Mouse (Mus musculus) neural tube, embryonic 14.5 days (tissue): ENCODE results near the gene Fancc. TPM values are rescaled to one million over a fixed set of nuclear protein-coding genes. Genes with fewer than 3 reads are reported as not detected.
A peak's percentile ranks its signal among the peaks of the same experiment; 100 is the strongest.

Source experiments
- ATAC-seq: fragments of 200-750 bp; cut with Nextera tagmentation; 2 replicates; pipeline ENCODE4 v1.8.0; 2017; ENCODE audit warnings: low read depth, mild to moderate bottlenecking, moderate TSS enrichment, moderate library complexity
- H3K27ac ChIP-seq: fragments of 300-500 bp; sonication (generic); 2 replicates; pipeline ENCODE4 v1.5.1; 2014; ENCODE audit warnings: low read depth, mild to moderate bottlenecking, control low read depth, low read length, moderate library complexity, mixed read lengths
- H3K27me3 ChIP-seq: fragments of 300-500 bp; sonication (generic); 2 replicates; pipeline ENCODE4 v1.6.1; 2014; ENCODE audit warnings: low read length; ENCODE audit not compliant: control insufficient read depth, insufficient read depth
- H3K36me3 ChIP-seq: fragments of 300-500 bp; sonication (generic); 2 replicates; pipeline ENCODE4 v1.6.1; 2014; ENCODE audit warnings: low read length, mixed read lengths; ENCODE audit not compliant: control insufficient read depth, insufficient read depth
- H3K4me1 ChIP-seq: fragments of 300-500 bp; sonication (generic); 2 replicates; pipeline ENCODE4 v1.6.1; 2014; ENCODE audit warnings: low read length; ENCODE audit not compliant: control insufficient read depth, insufficient read depth
- H3K4me2 ChIP-seq: fragments of 300-500 bp; sonication (generic); 2 replicates; pipeline ENCODE4 v1.6.1; 2014; ENCODE audit warnings: mild to moderate bottlenecking, low read depth, low read length, control low read depth
- H3K4me3 ChIP-seq: fragments of 300-500 bp; sonication (generic); 2 replicates; pipeline ENCODE4 v1.5.1; 2014; ENCODE audit warnings: low read depth, low read length, control low read depth, mixed read lengths
- H3K9ac ChIP-seq: fragments of 300-500 bp; sonication (generic); replicated peaks from 2 replicates; pipeline ENCODE4 v1.6.1; 2014; ENCODE audit warnings: low read depth, mild to moderate bottlenecking, control low read depth, low read length, mixed read lengths
- H3K9me3 ChIP-seq: fragments of 300-500 bp; sonication (generic); 2 replicates; pipeline ENCODE4 v1.6.1; 2016; ENCODE audit warnings: low read length; ENCODE audit not compliant: control insufficient read depth
- WGBS: fragments of 180-500 bp; shearing (Covaris S2); extraction: QIAGEN DNeasy Blood & Tissue Kit; methylation state at CpG from one replicate; pipeline ENCODE4 v1.1.7; 2014; 5-methylcytosine and 5-hydroxymethylcytosine counted together
- polyA plus RNA-seq: library from polyadenylated mRNA; unstranded; fragments of >200 nt; fragmentation: Nextera tagmentation; extraction: Ambion mirVana; gene quantifications from 2 replicates; pipeline ENCODE4 v1.2.1, GENCODE M21; 2014

Fancc gene
- polyA plus RNA-seq, 1 experiment from 2014 or later = 14.6 TPM

GRCm38 (mm10) chr13:63304124-63304792 lies 192.8 kb downstream of the Fancc start:
- peak overlapping the region; percentile 62; the same call in 1 of the 2 replicates for H3K27ac ChIP-seq
- ATAC-seq = no peak
- no peak overlapping the region for H3K9ac ChIP-seq
- WGBS = 70% methylated on average over 6 of the region's 6 CpGs
- H3K36me3 ChIP-seq = peaks cover 4% of the 10 kb centered on the region; the same call in 1 of the 2 replicates
- peaks cover 20% of the 10 kb centered on the region for H3K4me1 ChIP-seq
- H3K27me3 ChIP-seq = no peaks in the 10 kb centered on the region
- H3K9me3 ChIP-seq = no peaks in the 10 kb centered on the region
- no peak overlapping the region for H3K4me2 ChIP-seq
- H3K4me3 ChIP-seq = no peak overlapping the region

- Histone ChIP-seq H3K9ac (no peak overlapping the region), H3K4me2 (no peak overlapping the region), H3K27ac (no peak overlapping the region), H3K36me3 (peaks cover 10% of the 10 kb centered on the region; the same call in 1 of the 2 replicates), H3K4me1 (peaks cover 20% of the 10 kb centered on the region), H3K27me3 (no peaks in the 10 kb centered on the region), H3K4me3 (no peak overlapping the region), H3K9me3 (no peaks in the 10 kb centered on the region)
- no peak for ATAC-seq
- WGBS = 81% methylated on average over 5 of the region's 5 CpGs
Observed at GRCm38 (mm10) chr13:63302381-63302780, 194.7 kb downstream of the Fancc start.

GRCm38 (mm10) chr13:63301764-63302209 lies 195.3 kb downstream of the Fancc start:
- 21% methylated on average over 3 of the region's 3 CpGs for WGBS
- Histone ChIP-seq H3K4me1 (peaks cover 18% of the 10 kb centered on the region), H3K9ac (no peak overlapping the region), H3K27me3 (no peaks in the 10 kb centered on the region), H3K36me3 (peaks cover 10% of the 10 kb centered on the region; the same call in 1 of the 2 replicates), H3K27ac (no peak overlapping the region), H3K9me3 (no peaks in the 10 kb centered on the region), H3K4me2 (no peak overlapping the region), H3K4me3 (no peak overlapping the region)
- no peak for ATAC-seq

GRCm38 (mm10) chr13:63300929-63301328 lies 196.1 kb downstream of the Fancc start:
- H3K4me3 ChIP-seq = no peak overlapping the region
- no peak overlapping the region for H3K27ac ChIP-seq
- H3K36me3 ChIP-seq = peaks cover 10% of the 10 kb centered on the region; the same call in 1 of the 2 replicates
- H3K27me3 ChIP-seq = no peaks in the 10 kb centered on the region
- no peak overlapping the region for H3K4me2 ChIP-seq
- peaks cover 14% of the 10 kb centered on the region for H3K4me1 ChIP-seq
- no peaks in the 10 kb centered on the region for H3K9me3 ChIP-seq
- WGBS = 73% methylated on average over 7 of the region's 7 CpGs
- no peak for ATAC-seq
- no peak overlapping the region for H3K9ac ChIP-seq

- Histone ChIP-seq H3K4me2 (no peak overlapping the region), H3K9ac (no peak overlapping the region), H3K27ac (no peak overlapping the region), H3K27me3 (no peaks in the 10 kb centered on the region), H3K9me3 (no peaks in the 10 kb centered on the region), H3K36me3 (peaks cover 10% of the 10 kb centered on the region; the same call in 1 of the 2 replicates), H3K4me3 (no peak overlapping the region), H3K4me1 (peaks cover 9% of the 10 kb centered on the region; the same call in 1 of the 2 replicates)
- ATAC-seq = no peak
- WGBS = 87% methylated on average over 5 of the region's 5 CpGs
Observed at GRCm38 (mm10) chr13:63298931-63299330, 198.1 kb downstream of the Fancc start.

GRCm38 (mm10) chr13:63297933-63298332 lies 199.1 kb downstream of the Fancc start:
- Histone ChIP-seq H3K9ac (no peak overlapping the region), H3K4me2 (no peak overlapping the region), H3K4me3 (no peak overlapping the region), H3K9me3 (no peaks in the 10 kb centered on the region), H3K4me1 (peaks cover 12% of the 10 kb centered on the region; the same call in 1 of the 2 replicates), H3K27ac (no peak overlapping the region), H3K27me3 (no peaks in the 10 kb centered on the region), H3K36me3 (peaks cover 6% of the 10 kb centered on the region; the same call in 1 of the 2 replicates)
- ATAC-seq = no peak
- 92% methylated on average over 3 of the region's 3 CpGs for WGBS

GRCm38 (mm10) chr13:63297003-63297402 lies 200.1 kb downstream of the Fancc start:
- peaks cover 6% of the 10 kb centered on the region; the same call in 1 of the 2 replicates for H3K36me3 ChIP-seq
- H3K27me3 ChIP-seq = no peaks in the 10 kb centered on the region
- H3K9ac ChIP-seq = no peak overlapping the region
- no peak overlapping the region for H3K27ac ChIP-seq
- ATAC-seq = no peak
- WGBS = 88% methylated on average over 2 of the region's 2 CpGs
- H3K4me3 ChIP-seq = no peak overlapping the region
- no peak overlapping the region for H3K4me2 ChIP-seq
- H3K9me3 ChIP-seq = no peaks in the 10 kb centered on the region
- peaks cover 12% of the 10 kb centered on the region; the same call in 1 of the 2 replicates for H3K4me1 ChIP-seq

- no peaks in the 10 kb centered on the region for H3K27me3 ChIP-seq
- peaks cover 12% of the 10 kb centered on the region; the same call in 1 of the 2 replicates for H3K4me1 ChIP-seq
- H3K9ac ChIP-seq = no peak overlapping the region
- H3K4me3 ChIP-seq = no peak overlapping the region
- 92% methylated on average over 11 of the region's 11 CpGs for WGBS
- no peak overlapping the region for H3K4me2 ChIP-seq
- H3K9me3 ChIP-seq = no peaks in the 10 kb centered on the region
- no peak for ATAC-seq
- peaks cover 6% of the 10 kb centered on the region; the same call in 1 of the 2 replicates for H3K36me3 ChIP-seq
- H3K27ac ChIP-seq = no peak overlapping the region
Observed at GRCm38 (mm10) chr13:63296300-63296699, 200.8 kb downstream of the Fancc start.
